Mouse (Mus musculus) lung, postnatal 0 days (tissue): ENCODE measurements around the gene Syngr1.

ENCODE experiments used
- CTCF ChIP-seq: IDR thresholded peaks from 2 replicates; pipeline ENCODE4 v1.5.1; 2016; ENCODE audit warnings: antibody characterized with exemption, mild to moderate bottlenecking
- EP300 ChIP-seq: IDR thresholded peaks from 2 replicates; pipeline ENCODE4 v1.6.1; 2016; ENCODE audit warnings: antibody characterized with exemption, mild to moderate bottlenecking, control low read depth

GRCm38 (mm10) chr15:80076338-80077136 is 14.6 kb upstream of the Syngr1 start:
- TF ChIP-seq CTCF: peak; percentile 94
- TF ChIP-seq EP300: no peak
